Mouse (Mus musculus) left cerebral cortex, adult 2 months (tissue): ENCODE data around the gene Rnf185. TPM values are rescaled to one million over a fixed set of nuclear protein-coding genes. Genes with fewer than 3 reads are reported as not detected.

Experiments
- DNase-seq, 2 experiments: peaks; one replicate each; pipeline ENCODE4 v3.0.0; 2021 to 2022; ENCODE audit warnings: low spot score in 2 of 2, mixed read lengths in 1 of 2; ENCODE audit errors: extremely low spot score in 1 of 2
- H3K27ac ChIP-seq: fragments of 200-600 bp; 2 replicates; pipeline ENCODE4 v1.8.1; 2022
- H3K4me3 ChIP-seq: fragments of 200-600 bp; 2 replicates; pipeline ENCODE4 v1.8.1; 2022
- CTCF ChIP-seq: fragments of 200-600 bp; IDR thresholded peaks from 2 replicates; pipeline ENCODE4 v1.8.1; 2022; ENCODE audit warnings: antibody characterized with exemption, mild to moderate bottlenecking, moderate library complexity
- intact Hi-C: fragments of 180-260 bp; cut with DNase I; formaldehyde crosslinking; loops from one replicate; pipeline ENCODE4 v1.15.1; 2025
- long read RNA-seq, 2 experiments: library from polyadenylated mRNA; stranded (forward); transcript quantifications; one replicate each; pipeline ENCODE4 v2.0.0; 2021; ENCODE audit warnings: borderline mapping rate in 2 of 2
- total RNA-seq, 2 experiments: library from RNA; stranded (reverse); gene quantifications; 2 replicates each; pipeline ENCODE4 v1.2.3; 2021

Rnf185 gene
- total RNA-seq = 10 to 100 TPM; 26.4 to 27.6 TPM
- long read RNA-seq, experiment 1, transcript Rnf185-202 (7 exons, 2,787 nt) = major isoform, 47 of 53 reads
- long read RNA-seq, experiment 1, partial matches to known transcripts = 0 of 53 reads
- long read RNA-seq, experiment 1, other reads (novel, unspliced or antisense) = 4 of 53 reads
- long read RNA-seq, experiment 2, transcript Rnf185-202 (7 exons, 2,787 nt) = major isoform, 34 of 42 reads
- long read RNA-seq, experiment 2, partial matches to known transcripts = 1 of 42 reads
- long read RNA-seq, experiment 2, other reads (novel, unspliced or antisense) = 4 of 42 reads

- TF ChIP-seq CTCF = no peak
- intact Hi-C loops = loop anchor here (2.0 kb wide), 1 partner anchor 65 kb away; no protein-coding TSS in a partner anchor
Observed at GRCm38 (mm10) chr11:3452167-3452639, at the start of gene Rnf185. Gene Rnf185 (minus strand): TSS chr11:3452363.

GRCm38 (mm10) chr11:3497296-3497695 lies 45.1 kb upstream of the Rnf185 start:
- no peak for DNase-seq
- no peak overlapping the region for H3K27ac ChIP-seq
- intact Hi-C loops = no loop called here
- TF ChIP-seq CTCF = no peak
- H3K4me3 ChIP-seq = no peak overlapping the region

More at GRCm38 (mm10) chr11:3452167-3452639, at the start of gene Rnf185:
- DNase-seq = peak; percentile 92 to 93
- Histone ChIP-seq H3K4me3 (peak within 1 kb of the TSS; percentile 62), H3K27ac (peak within 1 kb of the TSS; percentile 96)

- no peak for TF ChIP-seq CTCF
- Histone ChIP-seq H3K27ac (no peak overlapping the region), H3K4me3 (no peak overlapping the region)
- no peak for DNase-seq
- intact Hi-C loops = no loop called here
Observed at GRCm38 (mm10) chr11:3496756-3497155, 44.6 kb upstream of the Rnf185 start.

DNA sequence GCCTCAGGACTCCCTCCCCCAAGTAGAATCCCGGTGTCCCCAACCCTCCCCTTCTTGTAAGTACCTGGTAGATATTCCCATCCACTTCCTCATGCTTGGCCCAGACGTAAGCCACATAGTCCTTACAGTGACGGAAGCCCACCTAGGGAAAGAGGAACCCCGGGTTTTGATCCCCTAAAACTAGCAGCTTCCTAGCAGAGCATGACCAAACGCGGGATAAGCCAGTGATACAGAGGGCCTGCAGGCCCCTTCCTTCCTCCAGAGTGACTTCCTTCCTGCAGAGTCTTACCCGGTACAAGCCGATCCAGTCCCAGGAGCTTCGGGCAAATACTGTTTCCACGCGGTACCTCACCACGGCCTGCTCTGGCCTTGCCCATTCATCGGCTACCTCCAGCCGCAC lies 43.3 kb upstream of the Rnf185 start:
- intact Hi-C loops = no loop called here
- DNase-seq = no peak
- no peak for TF ChIP-seq CTCF
- no peak overlapping the region for H3K27ac ChIP-seq
- H3K4me3 ChIP-seq = no peak overlapping the region

DNA sequence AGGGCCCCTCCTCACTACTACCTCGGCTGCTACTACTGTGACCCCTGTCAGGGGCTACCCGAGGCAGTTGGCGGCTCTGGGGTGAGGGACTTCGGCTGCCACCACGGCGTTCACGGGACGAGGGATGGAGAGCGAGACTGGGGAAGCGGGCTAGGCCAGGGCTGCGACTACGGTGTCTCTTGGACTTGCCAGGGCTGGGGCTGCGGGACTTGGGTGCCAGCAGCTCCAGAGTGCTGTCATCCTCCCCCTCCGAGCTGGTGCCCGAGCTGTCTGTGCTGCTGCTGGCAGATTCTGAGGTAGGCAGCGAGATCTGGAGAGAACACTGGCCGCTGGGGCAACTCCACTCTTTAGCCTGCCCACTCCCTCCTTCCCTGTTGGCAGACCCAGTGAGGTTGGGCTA lies 42.7 kb upstream of the Rnf185 start:
- intact Hi-C loops = no loop called here
- no peak overlapping the region for H3K4me3 ChIP-seq
- no peak for TF ChIP-seq CTCF
- no peak for DNase-seq
- H3K27ac ChIP-seq = no peak overlapping the region

DNA sequence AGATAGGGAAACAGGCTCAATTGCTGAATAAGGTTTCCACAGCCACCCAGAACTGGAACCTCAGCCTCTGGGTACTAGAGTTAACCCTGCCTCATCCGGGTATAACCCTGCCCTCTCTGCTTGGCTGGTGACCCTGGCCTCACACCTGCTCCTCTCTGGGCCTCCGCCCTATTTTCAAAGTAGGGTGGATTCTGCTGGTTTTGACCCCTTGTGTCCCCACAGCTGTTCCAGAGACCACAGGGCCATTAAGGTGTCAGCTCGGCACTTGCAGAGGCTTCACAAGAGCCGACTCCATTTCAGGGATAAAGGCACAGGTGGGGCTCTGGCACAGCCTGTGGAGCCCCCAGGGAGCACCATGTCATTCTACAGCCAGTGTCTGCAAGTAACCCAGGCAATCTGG lies 40.6 kb upstream of the Rnf185 start:
- Histone ChIP-seq H3K4me3 (no peak overlapping the region), H3K27ac (no peak overlapping the region)
- TF ChIP-seq CTCF = no peak
- no peak for DNase-seq
- intact Hi-C loops = no loop called here

DNA sequence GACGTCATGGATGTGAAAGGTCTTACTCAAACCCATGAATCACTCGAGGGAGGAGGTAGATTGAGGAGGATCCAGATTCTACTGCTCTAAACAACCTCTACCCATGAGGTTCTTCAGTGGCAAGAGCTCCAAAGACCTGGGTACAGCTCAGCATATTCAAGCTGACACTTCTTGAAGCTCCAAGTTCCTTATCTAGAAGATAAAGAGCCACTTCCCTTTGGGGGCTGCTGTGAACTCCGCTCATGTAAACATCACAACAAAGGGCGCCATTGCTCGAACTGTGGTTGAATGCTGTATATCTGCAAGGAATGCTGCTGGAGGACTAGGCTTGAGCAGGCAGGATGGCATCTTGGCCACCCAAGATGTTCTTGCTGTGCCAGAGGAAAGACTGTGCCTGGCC lies 36.9 kb upstream of the Rnf185 start:
- DNase-seq = no peak
- Histone ChIP-seq H3K4me3 (no peak overlapping the region), H3K27ac (no peak overlapping the region)
- TF ChIP-seq CTCF = no peak
- intact Hi-C loops = no loop called here

DNA sequence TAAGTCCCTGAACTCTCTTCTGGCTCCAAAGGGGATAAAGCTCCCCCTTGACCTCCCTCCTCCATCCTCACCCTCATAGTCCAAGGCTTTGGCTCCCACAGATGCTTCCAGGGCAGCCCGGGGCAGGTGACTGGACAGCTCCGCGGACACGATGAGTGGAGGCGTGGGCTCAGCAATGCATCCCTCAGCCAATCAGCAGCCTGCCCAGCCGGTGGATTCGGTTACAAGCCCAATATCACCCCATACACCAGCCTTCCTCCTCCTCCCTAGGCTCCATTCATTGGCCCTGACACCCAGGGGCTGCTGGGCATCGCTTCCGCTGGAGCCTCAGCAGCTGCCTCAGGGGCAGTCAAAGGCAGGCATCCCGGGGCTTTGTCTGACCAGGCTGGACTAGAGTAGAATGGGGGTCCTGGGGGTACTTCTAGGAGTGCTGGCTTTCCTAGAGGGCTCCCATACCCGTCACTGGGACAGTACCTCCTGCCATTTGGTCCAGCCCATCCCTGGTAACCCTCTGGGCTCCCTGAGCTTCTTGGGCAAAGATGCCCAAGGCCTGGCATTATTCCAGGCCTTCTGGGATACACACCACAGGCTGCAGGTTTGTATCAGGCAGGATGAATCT lies 35.9 kb upstream of the Rnf185 start, which contains the start of gene Pla2g3:
Pla2g3 (plus strand) TSS at position 333 of the 619 bp plus-strand sequence.
- Histone ChIP-seq H3K4me3 (no peak within 1 kb of the TSS), H3K27ac (no peak within 1 kb of the TSS)
- TF ChIP-seq CTCF = no peak
- DNase-seq = no peak
- intact Hi-C loops = no loop called here

GRCm38 (mm10) chr11:3486349-3486748 lies 34.2 kb upstream of the Rnf185 start:
- intact Hi-C loops = no loop called here

GRCm38 (mm10) chr11:3483980-3484642 lies 31.9 kb upstream of the Rnf185 start:
- H3K4me3 ChIP-seq = no peak overlapping the region
- intact Hi-C loops = no loop called here
- no peak for TF ChIP-seq CTCF
- peak overlapping the region; percentile 71 for H3K27ac ChIP-seq
- DNase-seq = no peak

More at GRCm38 (mm10) chr11:3486349-3486748, 34.2 kb upstream of the Rnf185 start:
- DNase-seq = no peak
- TF ChIP-seq CTCF = no peak
- Histone ChIP-seq H3K27ac (no peak overlapping the region), H3K4me3 (no peak overlapping the region)

DNA sequence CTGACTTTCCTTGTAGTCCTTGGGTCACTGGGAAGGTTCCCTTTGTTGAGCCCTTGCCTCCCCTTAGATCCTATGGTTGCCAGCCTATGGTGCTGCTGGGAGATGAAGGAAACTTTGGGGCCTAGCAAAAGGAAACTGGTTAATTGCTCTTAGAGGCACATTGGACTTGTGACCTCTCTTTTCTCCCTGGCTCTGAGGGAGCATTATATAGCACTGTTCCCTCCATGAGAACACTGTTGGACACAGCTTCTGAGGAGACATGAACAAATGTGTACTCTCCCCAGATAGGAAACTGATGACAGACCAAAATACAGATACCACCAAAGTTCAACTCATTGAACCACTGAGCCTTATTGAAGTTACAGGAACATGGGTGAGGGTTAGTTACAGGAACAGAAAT lies 23.3 kb upstream of the Rnf185 start:
- intact Hi-C loops = no loop called here
- Histone ChIP-seq H3K27ac (no peak overlapping the region), H3K4me3 (no peak overlapping the region)
- TF ChIP-seq CTCF = no peak
- no peak for DNase-seq

- peak; percentile 68 for TF ChIP-seq CTCF
- intact Hi-C loops = loop anchor here (5.0 kb wide), 2 partner anchors 158 to 313 kb away; no protein-coding TSS in a partner anchor
- no peak for DNase-seq
- Histone ChIP-seq H3K4me3 (no peak overlapping the region), H3K27ac (no peak overlapping the region)
Observed at GRCm38 (mm10) chr11:3474480-3475115, 22.4 kb upstream of the Rnf185 start.
